Mouse (Mus musculus): ENCODE data around the gene Gm13279. TPM values are rescaled to one million over a fixed set of nuclear protein-coding genes. Genes with fewer than 3 reads are reported as not detected.
"Not testable (repeated sequence)": the region's sequence is repeated elsewhere in the genome, so short reads cannot be mapped to it uniquely, and the experiment has no call there.

Gm13279 gene
- polyA plus RNA-seq, 1 experiment: not detected

DNA sequence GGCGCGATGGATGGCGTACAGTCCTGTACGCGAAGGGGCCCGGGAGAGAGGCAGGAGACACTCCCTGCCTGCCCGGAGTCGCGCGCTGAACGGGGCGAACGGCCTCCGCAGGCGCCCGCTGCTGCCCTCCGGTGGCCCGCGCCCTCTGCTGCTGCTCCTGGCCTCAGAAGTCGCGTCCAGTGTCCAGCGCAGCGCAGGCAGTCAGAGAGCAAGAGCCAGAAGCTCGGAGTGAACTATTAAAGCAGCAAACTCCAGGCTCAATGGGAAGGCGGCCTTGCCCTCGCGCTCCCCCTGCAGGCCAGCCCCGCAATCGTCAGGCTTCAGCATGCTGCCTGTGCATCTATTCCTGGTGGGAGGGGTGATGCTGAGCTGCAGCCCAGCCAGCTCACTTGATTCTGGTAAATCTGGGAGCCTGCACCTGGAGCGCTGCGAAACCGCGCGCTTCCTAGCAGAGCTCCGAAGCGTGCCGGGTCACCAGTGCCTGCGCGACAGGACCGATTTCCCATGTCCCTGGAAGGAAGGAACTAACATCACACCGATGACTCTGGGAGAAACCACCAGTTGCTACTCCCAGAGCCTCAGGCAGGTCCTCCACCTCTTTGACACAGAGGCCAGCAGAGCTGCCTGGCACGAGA lies 33.7 kb upstream of the Gm13279 start:
- Histone ChIP-seq H3K27ac (ENCODE audit: insufficient read depth, low read length) (peak overlapping the region; percentile 58; the same call in 1 of the 2 replicates), H3K4me3 (ENCODE audit: insufficient read depth, low read length) (peak overlapping the region; percentile 19; the same call in 1 of the 2 replicates)
- TF ChIP-seq CTCF (IDR thresholded peaks at IDR 0.05; ENCODE audit: borderline replicate concordance, insufficient read depth, low read length): 0 out of 2 replicates have a peak, but pooled peaks have one; percentile 7
- TF ChIP-seq POLR2A (IDR thresholded peaks at IDR 0.05; ENCODE audit: low read depth, low read length): peak; percentile 65
- H3K4me1 ChIP-seq (ENCODE audit: control insufficient read depth, insufficient read depth, low read length): not testable (repeated sequence)

DNA sequence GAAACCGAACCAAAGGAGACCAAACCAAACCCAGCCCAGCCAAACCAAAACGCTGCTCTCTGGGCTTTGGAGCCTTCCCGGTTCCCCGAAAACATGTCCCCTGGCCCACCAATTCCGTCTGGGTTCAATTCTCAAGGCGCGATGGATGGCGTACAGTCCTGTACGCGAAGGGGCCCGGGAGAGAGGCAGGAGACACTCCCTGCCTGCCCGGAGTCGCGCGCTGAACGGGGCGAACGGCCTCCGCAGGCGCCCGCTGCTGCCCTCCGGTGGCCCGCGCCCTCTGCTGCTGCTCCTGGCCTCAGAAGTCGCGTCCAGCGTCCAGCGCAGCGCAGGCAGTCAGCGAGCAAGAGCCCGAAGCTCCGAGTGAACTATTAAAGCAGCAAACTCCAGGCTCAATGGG lies 23.7 kb upstream of the Gm13279 start, which contains the start of gene Gm13290:
Gene Gm13290, plus strand, starts transcription at position 301 of the 400 bp plus-strand sequence.
- H3K4me3 ChIP-seq (ENCODE audit: insufficient read depth, low read length); H3K4me1 ChIP-seq (ENCODE audit: control insufficient read depth, insufficient read depth, low read length); H3K27ac ChIP-seq (ENCODE audit: insufficient read depth, low read length): not testable (repeated sequence)

DNA sequence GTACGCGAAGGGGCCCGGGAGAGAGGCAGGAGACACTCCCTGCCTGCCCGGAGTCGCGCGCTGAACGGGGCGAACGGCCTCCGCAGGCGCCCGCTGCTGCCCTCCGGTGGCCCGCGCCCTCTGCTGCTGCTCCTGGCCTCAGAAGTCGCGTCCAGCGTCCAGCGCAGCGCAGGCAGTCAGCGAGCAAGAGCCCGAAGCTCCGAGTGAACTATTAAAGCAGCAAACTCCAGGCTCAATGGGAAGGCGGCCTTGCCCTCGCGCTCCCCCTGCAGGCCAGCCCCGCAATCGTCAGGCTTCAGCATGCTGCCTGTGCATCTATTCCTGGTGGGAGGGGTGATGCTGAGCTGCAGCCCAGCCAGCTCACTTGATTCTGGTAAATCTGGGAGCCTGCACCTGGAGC lies 20.6 kb upstream of the Gm13279 start, which contains the start of gene Gm13289:
Gene Gm13289, plus strand, starts transcription at position 301 of the 400 bp plus-strand sequence.
- not testable (repeated sequence) for H3K4me1 ChIP-seq (ENCODE audit: control insufficient read depth, insufficient read depth, low read length); H3K27ac ChIP-seq (ENCODE audit: insufficient read depth, low read length); H3K4me3 ChIP-seq (ENCODE audit: insufficient read depth, low read length)

DNA sequence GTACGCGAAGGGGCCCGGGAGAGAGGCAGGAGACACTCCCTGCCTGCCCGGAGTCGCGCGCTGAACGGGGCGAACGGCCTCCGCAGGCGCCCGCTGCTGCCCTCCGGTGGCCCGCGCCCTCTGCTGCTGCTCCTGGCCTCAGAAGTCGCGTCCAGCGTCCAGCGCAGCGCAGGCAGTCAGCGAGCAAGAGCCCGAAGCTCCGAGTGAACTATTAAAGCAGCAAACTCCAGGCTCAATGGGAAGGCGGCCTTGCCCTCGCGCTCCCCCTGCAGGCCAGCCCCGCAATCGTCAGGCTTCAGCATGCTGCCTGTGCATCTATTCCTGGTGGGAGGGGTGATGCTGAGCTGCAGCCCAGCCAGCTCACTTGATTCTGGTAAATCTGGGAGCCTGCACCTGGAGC lies 17.6 kb upstream of the Gm13279 start, which contains the start of gene Gm13272:
Gene Gm13272, plus strand, starts transcription at position 301 of the 400 bp plus-strand sequence.
- H3K27ac ChIP-seq (ENCODE audit: insufficient read depth, low read length); H3K4me3 ChIP-seq (ENCODE audit: insufficient read depth, low read length); H3K4me1 ChIP-seq (ENCODE audit: control insufficient read depth, insufficient read depth, low read length): not testable (repeated sequence)

DNA sequence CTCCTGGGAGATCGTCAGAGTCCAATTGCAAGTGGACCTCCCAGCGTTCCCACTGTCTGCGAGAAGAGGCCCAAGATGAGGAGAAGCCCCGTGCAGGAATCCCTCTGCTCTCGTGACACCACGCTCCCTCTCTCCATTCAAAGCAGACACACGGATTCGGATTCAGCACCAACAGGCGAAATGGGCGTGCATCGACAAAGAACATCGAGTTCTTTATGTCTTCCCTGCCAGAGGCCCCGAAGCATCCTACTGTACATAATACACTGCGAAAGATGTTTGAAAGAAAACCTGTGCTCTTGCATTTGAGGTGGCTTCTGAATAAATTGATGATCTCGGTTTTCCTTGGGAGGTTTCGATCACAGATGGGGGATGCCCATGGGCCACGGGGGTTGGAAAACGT lies 16.9 kb upstream of the Gm13279 start:
- not testable (repeated sequence) for H3K4me3 ChIP-seq (ENCODE audit: insufficient read depth, low read length); H3K4me1 ChIP-seq (ENCODE audit: control insufficient read depth, insufficient read depth, low read length); H3K27ac ChIP-seq (ENCODE audit: insufficient read depth, low read length)

DNA sequence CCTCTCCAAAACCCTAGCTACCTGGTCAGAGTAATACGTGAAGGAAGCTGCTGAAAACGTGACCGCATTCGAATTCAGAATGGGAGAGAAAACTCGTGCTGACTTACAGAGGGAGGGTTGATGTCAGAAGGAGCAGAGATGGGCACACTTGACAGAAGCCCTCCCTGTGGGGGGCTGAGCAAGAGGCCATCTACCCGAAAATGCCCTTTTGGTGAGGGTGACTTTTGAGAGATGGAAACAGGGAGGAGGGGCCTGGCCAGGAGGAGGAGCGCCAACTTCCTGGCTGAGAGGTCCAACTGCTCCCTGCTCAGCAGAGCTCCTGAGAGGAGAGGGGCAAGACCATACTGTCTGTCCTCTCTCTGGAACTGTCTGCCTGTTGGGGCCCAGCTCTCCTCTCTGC lies 15.4 kb upstream of the Gm13279 start, which contains the start of gene Ifnz:
Gene Ifnz, plus strand, starts transcription at position 301 of the 400 bp plus-strand sequence.
- Histone ChIP-seq H3K4me3 (ENCODE audit: insufficient read depth, low read length) (peak within 1 kb of the TSS; percentile 35; the same call in 1 of the 2 replicates), H3K27ac (ENCODE audit: insufficient read depth, low read length) (peak within 1 kb of the TSS; percentile 92)
- not testable (repeated sequence) for H3K4me1 ChIP-seq (ENCODE audit: control insufficient read depth, insufficient read depth, low read length)

DNA sequence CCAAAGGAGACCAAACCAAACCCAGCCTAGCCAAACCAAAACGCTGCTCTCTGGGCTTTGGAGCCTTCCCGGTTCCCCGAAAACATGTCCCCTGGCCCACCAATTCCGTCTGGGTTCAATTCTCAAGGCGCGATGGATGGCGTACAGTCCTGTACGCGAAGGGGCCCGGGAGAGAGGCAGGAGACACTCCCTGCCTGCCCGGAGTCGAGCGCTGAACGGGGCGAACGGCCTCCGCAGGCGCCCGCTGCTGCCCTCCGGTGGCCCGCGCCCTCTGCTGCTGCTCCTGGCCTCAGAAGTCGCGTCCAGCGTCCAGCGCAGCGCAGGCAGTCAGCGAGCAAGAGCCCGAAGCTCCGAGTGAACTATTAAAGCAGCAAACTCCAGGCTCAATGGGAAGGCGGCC lies 14.9 kb upstream of the Gm13279 start:
- Histone ChIP-seq H3K4me3 (ENCODE audit: insufficient read depth, low read length) (peak overlapping the region; percentile 35; the same call in 1 of the 2 replicates), H3K27ac (ENCODE audit: insufficient read depth, low read length) (peak overlapping the region; percentile 92)
- not testable (repeated sequence) for H3K4me1 ChIP-seq (ENCODE audit: control insufficient read depth, insufficient read depth, low read length)

DNA sequence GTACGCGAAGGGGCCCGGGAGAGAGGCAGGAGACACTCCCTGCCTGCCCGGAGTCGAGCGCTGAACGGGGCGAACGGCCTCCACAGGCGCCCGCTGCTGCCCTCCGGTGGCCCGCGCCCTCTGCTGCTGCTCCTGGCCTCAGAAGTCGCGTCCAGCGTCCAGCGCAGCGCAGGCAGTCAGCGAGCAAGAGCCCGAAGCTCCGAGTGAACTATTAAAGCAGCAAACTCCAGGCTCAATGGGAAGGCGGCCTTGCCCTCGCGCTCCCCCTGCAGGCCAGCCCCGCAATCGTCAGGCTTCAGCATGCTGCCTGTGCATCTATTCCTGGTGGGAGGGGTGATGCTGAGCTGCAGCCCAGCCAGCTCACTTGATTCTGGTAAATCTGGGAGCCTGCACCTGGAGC lies 11.8 kb upstream of the Gm13279 start, which contains the start of gene Gm13276:
Gene Gm13276, plus strand, starts transcription at position 301 of the 400 bp plus-strand sequence.
- not testable (repeated sequence) for H3K27ac ChIP-seq (ENCODE audit: insufficient read depth, low read length); H3K4me3 ChIP-seq (ENCODE audit: insufficient read depth, low read length); H3K4me1 ChIP-seq (ENCODE audit: control insufficient read depth, insufficient read depth, low read length)

DNA sequence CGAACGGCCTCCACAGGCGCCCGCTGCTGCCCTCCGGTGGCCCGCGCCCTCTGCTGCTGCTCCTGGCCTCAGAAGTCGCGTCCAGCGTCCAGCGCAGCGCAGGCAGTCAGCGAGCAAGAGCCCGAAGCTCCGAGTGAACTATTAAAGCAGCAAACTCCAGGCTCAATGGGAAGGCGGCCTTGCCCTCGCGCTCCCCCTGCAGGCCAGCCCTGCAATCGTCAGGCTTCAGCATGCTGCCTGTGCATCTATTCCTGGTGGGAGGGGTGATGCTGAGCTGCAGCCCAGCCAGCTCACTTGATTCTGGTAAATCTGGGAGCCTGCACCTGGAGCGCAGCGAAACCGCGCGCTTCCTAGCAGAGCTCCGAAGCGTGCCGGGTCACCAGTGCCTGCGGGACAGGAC lies 8.8 kb upstream of the Gm13279 start, which contains the start of gene Gm13277:
Gene Gm13277, plus strand, starts transcription at position 231 of the 400 bp plus-strand sequence.
- not testable (repeated sequence) for H3K4me1 ChIP-seq (ENCODE audit: control insufficient read depth, insufficient read depth, low read length); H3K4me3 ChIP-seq (ENCODE audit: insufficient read depth, low read length); H3K27ac ChIP-seq (ENCODE audit: insufficient read depth, low read length)
- TF ChIP-seq CTCF (IDR thresholded peaks at IDR 0.05; ENCODE audit: borderline replicate concordance, insufficient read depth, low read length): peak; percentile 43; the same call in 1 of the 2 replicates

DNA sequence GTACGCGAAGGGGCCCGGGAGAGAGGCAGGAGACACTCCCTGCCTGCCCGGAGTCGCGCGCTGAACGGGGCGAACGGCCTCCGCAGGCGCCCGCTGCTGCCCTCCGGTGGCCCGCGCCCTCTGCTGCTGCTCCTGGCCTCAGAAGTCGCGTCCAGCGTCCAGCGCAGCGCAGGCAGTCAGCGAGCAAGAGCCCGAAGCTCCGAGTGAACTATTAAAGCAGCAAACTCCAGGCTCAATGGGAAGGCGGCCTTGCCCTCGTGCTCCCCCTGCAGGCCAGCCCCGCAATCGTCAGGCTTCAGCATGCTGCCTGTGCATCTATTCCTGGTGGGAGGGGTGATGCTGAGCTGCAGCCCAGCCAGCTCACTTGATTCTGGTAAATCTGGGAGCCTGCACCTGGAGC lies 5.9 kb upstream of the Gm13279 start, which contains the start of gene Gm13278:
Gene Gm13278, plus strand, starts transcription at position 301 of the 400 bp plus-strand sequence.
- not testable (repeated sequence) for H3K27ac ChIP-seq (ENCODE audit: insufficient read depth, low read length); H3K4me1 ChIP-seq (ENCODE audit: control insufficient read depth, insufficient read depth, low read length); H3K4me3 ChIP-seq (ENCODE audit: insufficient read depth, low read length)

DNA sequence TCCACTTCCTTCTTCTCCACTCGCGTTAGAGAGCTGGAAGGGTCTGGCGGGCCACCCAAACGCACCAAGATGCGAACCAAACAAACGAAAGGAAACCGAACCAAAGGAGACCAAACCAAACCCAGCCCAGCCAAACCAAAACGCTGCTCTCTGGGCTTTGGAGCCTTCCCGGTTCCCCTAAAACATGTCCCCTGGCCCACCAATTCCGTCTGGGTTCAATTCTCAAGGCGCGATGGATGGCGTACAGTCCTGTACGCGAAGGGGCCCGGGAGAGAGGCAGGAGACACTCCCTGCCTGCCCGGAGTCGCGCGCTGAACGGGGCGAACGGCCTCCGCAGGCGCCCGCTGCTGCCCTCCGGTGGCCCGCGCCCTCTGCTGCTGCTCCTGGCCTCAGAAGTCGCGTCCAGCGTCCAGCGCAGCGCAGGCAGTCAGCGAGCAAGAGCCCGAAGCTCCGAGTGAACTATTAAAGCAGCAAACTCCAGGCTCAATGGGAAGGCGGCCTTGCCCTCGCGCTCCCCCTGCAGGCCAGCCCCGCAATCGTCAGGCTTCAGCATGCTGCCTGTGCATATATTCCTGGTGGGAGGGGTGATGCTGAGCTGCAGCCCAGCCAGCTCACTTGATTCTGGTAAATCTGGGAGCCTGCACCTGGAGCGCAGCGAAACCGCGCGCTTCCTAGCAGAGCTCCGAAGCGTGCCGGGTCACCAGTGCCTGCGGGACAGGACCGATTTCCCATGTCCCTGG lies 3.1 kb upstream of the Gm13279 start, which contains the start of gene Gm13275:
Gene Gm13275, plus strand, starts transcription at position 552 of the 740 bp plus-strand sequence.
- not testable (repeated sequence) for H3K4me3 ChIP-seq (ENCODE audit: insufficient read depth, low read length); H3K4me1 ChIP-seq (ENCODE audit: control insufficient read depth, insufficient read depth, low read length); H3K27ac ChIP-seq (ENCODE audit: insufficient read depth, low read length)

DNA sequence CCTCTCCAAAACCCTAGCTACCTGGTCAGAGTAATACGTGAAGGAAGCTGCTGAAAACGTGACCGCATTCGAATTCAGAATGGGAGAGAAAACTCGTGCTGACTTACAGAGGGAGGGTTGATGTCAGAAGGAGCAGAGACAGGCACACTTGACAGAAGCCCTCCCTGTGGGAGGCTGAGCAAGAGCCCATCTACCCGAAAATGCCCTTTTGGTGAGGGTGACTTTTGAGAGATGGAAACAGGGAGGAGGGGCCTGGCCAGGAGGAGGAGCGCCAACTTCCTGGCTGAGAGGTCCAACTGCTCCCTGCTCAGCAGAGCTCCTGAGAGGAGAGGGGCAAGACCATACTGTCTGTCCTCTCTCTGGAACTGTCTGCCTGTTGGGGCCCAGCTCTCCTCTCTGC lies 2.2 kb downstream of the Gm13279 start, which contains the start of gene Gm13285:
Gene Gm13285, plus strand, starts transcription at position 301 of the 400 bp plus-strand sequence.
- H3K4me1 ChIP-seq (ENCODE audit: control insufficient read depth, insufficient read depth, low read length); H3K4me3 ChIP-seq (ENCODE audit: insufficient read depth, low read length); H3K27ac ChIP-seq (ENCODE audit: insufficient read depth, low read length): not testable (repeated sequence)

DNA sequence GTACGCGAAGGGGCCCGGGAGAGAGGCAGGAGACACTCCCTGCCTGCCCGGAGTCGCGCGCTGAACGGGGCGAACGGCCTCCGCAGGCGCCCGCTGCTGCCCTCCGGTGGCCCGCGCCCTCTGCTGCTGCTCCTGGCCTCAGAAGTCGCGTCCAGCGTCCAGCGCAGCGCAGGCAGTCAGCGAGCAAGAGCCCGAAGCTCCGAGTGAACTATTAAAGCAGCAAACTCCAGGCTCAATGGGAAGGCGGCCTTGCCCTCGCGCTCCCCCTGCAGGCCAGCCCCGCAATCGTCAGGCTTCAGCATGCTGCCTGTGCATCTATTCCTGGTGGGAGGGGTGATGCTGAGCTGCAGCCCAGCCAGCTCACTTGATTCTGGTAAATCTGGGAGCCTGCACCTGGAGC lies 5.8 kb downstream of the Gm13279 start, which contains the start of gene Gm13287:
Gene Gm13287, plus strand, starts transcription at position 301 of the 400 bp plus-strand sequence.
- H3K4me3 ChIP-seq (ENCODE audit: insufficient read depth, low read length); H3K27ac ChIP-seq (ENCODE audit: insufficient read depth, low read length); H3K4me1 ChIP-seq (ENCODE audit: control insufficient read depth, insufficient read depth, low read length): not testable (repeated sequence)

DNA sequence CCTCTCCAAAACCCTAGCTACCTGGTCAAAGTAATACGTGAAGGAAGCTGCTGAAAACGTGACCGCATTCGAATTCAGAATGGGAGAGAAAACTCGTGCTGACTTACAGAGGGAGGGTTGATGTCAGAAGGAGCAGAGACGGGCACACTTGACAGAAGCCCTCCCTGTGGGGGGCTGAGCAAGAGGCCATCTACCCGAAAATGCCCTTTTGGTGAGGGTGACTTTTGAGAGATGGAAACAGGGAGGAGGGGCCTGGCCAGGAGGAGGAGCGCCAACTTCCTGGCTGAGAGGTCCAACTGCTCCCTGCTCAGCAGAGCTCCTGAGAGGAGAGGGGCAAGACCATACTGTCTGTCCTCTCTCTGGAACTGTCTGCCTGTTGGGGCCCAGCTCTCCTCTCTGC lies 8.0 kb downstream of the Gm13279 start, which contains the start of gene Gm13288:
Gene Gm13288, plus strand, starts transcription at position 301 of the 400 bp plus-strand sequence.
- H3K27ac ChIP-seq (ENCODE audit: insufficient read depth, low read length); H3K4me1 ChIP-seq (ENCODE audit: control insufficient read depth, insufficient read depth, low read length); H3K4me3 ChIP-seq (ENCODE audit: insufficient read depth, low read length): not testable (repeated sequence)

DNA sequence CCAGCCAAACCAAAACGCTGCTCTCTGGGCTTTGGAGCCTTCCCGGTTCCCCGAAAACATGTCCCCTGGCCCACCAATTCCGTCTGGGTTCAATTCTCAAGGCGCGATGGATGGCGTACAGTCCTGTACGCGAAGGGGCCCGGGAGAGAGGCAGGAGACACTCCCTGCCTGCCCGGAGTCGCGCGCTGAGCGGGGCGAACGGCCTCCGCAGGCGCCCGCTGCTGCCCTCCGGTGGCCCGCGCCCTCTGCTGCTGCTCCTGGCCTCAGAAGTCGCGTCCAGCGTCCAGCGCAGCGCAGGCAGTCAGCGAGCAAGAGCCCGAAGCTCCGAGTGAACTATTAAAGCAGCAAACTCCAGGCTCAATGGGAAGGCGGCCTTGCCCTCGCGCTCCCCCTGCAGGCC lies 8.6 kb downstream of the Gm13279 start:
- H3K4me3 ChIP-seq (ENCODE audit: insufficient read depth, low read length): not testable (repeated sequence)

More for the DNA sequence above, 8.6 kb downstream of the Gm13279 start:
- H3K4me1 ChIP-seq (ENCODE audit: control insufficient read depth, insufficient read depth, low read length); H3K27ac ChIP-seq (ENCODE audit: insufficient read depth, low read length): not testable (repeated sequence)

All from embryonic fibroblast, embryonic 13.5 days (primary cell).